Mouse (Mus musculus) neural tube, embryonic 11.5 days (tissue): Measurements from ENCODE around the gene Commd1. TPM values are rescaled to one million over a fixed set of nuclear protein-coding genes. Genes with fewer than 3 reads are reported as not detected.

Experiments
- polyA plus RNA-seq: library from polyadenylated mRNA; unstranded; fragments of >200 nt; fragmentation: Nextera tagmentation; extraction: Ambion mirVana; gene quantifications from 2 replicates; pipeline ENCODE4 v1.2.1, GENCODE M21; 2014

Commd1 gene
- polyA plus RNA-seq, 1 experiment from 2014 or later = 371 TPM

Other genes starting within 250 kb of the Commd1 start
- gene B3gnt2, start 121.4 kb downstream of the Commd1 start, polyA plus RNA-seq = 2.0 and 2.1 TPM in 2 replicates
- 4.8 and 5.2 TPM in 2 replicates for gene Zrsr1, start 10.4 kb downstream of the Commd1 start, polyA plus RNA-seq
- gene Gm28048, start 292 bp downstream of the Commd1 start, polyA plus RNA-seq = 5.7 and 5.9 TPM in 2 replicates
- 435 and 451 TPM in 2 replicates for gene Cct4, start 8.1 kb upstream of the Commd1 start, polyA plus RNA-seq
- gene Fam161a, start 25.1 kb upstream of the Commd1 start, polyA plus RNA-seq = 3.1 and 3.8 TPM in 2 replicates